Mouse (Mus musculus) embryonic facial prominence, embryonic 14.5 days (tissue): Measurements from ENCODE around the gene Gsg1l. TPM values are rescaled to one million over a fixed set of nuclear protein-coding genes. Genes with fewer than 3 reads are reported as not detected.

Experiments used
- ATAC-seq: fragments of 200-750 bp; cut with Nextera tagmentation; 2 replicates; pipeline ENCODE4 v1.8.0; 2017; ENCODE audit warnings: low read depth, moderate number of reproducible peaks, moderate TSS enrichment
- DNase-seq: peaks from one replicate; pipeline ENCODE4 v3.0.0-alpha.2; 2015; ENCODE audit warnings: low spot score
- H3K27ac ChIP-seq: fragments of 300-500 bp; sonication (generic); replicated peaks from 2 replicates; pipeline ENCODE4 v1.5.1; 2014; ENCODE audit warnings: low read depth, mild to moderate bottlenecking, low read length, moderate library complexity
- H3K27me3 ChIP-seq: fragments of 300-500 bp; sonication (generic); replicated peaks from 2 replicates; pipeline ENCODE4 v1.6.1; 2014; ENCODE audit warnings: low read length; ENCODE audit not compliant: control insufficient read depth, insufficient read depth
- H3K36me3 ChIP-seq: fragments of 300-500 bp; sonication (generic); 2 replicates; pipeline ENCODE4 v1.6.1; 2014; ENCODE audit warnings: low read length, mixed read lengths; ENCODE audit not compliant: control insufficient read depth, insufficient read depth
- H3K4me1 ChIP-seq: fragments of 300-500 bp; sonication (generic); 2 replicates; pipeline ENCODE4 v1.6.1; 2014; ENCODE audit warnings: antibody characterized with exemption, low read length; ENCODE audit not compliant: control insufficient read depth, insufficient read depth
- H3K4me2 ChIP-seq: fragments of 300-500 bp; sonication (generic); 2 replicates; pipeline ENCODE4 v1.6.1; 2014; ENCODE audit warnings: low read depth, mild to moderate bottlenecking, low read length, moderate library complexity, mixed read lengths
- H3K4me3 ChIP-seq: fragments of 300-500 bp; sonication (generic); 2 replicates; pipeline ENCODE4 v1.5.1; 2014; ENCODE audit warnings: low read depth, mild to moderate bottlenecking, low read length
- H3K9ac ChIP-seq: fragments of 300-500 bp; sonication (generic); 2 replicates; pipeline ENCODE4 v1.6.1; 2014; ENCODE audit warnings: low read depth, mild to moderate bottlenecking, low read length, moderate library complexity, mixed read lengths
- H3K9me3 ChIP-seq: fragments of 300-500 bp; sonication (generic); 2 replicates; pipeline ENCODE4 v1.6.1; 2016; ENCODE audit warnings: low read length; ENCODE audit not compliant: control insufficient read depth
- WGBS: fragments of 180-500 bp; shearing (Covaris S2); extraction: QIAGEN DNeasy Blood & Tissue Kit; methylation state at CpG from one replicate; pipeline ENCODE4 v1.1.7; 2014; 5-methylcytosine and 5-hydroxymethylcytosine counted together
- polyA plus RNA-seq: library from polyadenylated mRNA; unstranded; fragments of >200 nt; fragmentation: Nextera tagmentation; extraction: Ambion mirVana; gene quantifications from 2 replicates; pipeline ENCODE4 v1.2.1, GENCODE M21; 2014

Gene Gsg1l
- polyA plus RNA-seq, 1 experiment from 2014 or later = 2.0 TPM

DNA sequence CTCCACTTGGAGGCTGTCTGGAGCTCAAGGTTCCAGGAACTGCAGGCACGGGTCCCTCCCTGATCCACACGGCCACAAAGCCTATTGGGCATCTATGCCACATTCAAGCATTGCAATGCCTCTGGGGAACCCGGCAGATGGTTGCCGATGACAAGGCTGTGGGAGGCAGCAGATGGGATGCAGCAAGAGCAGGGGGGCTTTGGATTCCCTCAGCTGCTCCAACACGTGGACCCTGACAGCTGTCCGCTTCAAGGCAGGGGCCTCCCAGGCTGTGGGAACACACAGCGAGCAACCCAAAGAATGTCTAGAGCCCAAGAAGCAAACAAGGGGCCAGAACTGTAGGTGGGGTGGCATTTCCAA, 73.4 kb downstream of the Gsg1l start:
- WGBS = 55% methylated on average over 7 of the region's 7 CpGs
- no peaks in the 10 kb centered on the region for H3K9me3 ChIP-seq
- no peak overlapping the region for H3K4me2 ChIP-seq
- H3K36me3 ChIP-seq = no peaks in the 10 kb centered on the region
- peaks cover 6% of the 10 kb centered on the region; the same call in 1 of the 2 replicates for H3K4me1 ChIP-seq
- DNase-seq = peak; percentile 86
- H3K27me3 ChIP-seq = no peaks in the 10 kb centered on the region
- no peak overlapping the region for H3K4me3 ChIP-seq
- peak; percentile 88 for ATAC-seq
- H3K27ac ChIP-seq = 0 out of 2 replicates have a peak overlapping the region, but pooled peaks have one; percentile 41
- no peak overlapping the region for H3K9ac ChIP-seq

- WGBS = 64% methylated on average over 4 of the region's 4 CpGs
- H3K4me1 ChIP-seq = peaks cover 6% of the 10 kb centered on the region; the same call in 1 of the 2 replicates
- H3K9me3 ChIP-seq = no peaks in the 10 kb centered on the region
- no peak overlapping the region for H3K4me3 ChIP-seq
- no peaks in the 10 kb centered on the region for H3K36me3 ChIP-seq
- no peaks in the 10 kb centered on the region for H3K27me3 ChIP-seq
- no peak overlapping the region for H3K9ac ChIP-seq
- ATAC-seq (peak; percentile 39; the same call in 1 of the 2 replicates), DNase-seq (no peak)
- H3K4me2 ChIP-seq = no peak overlapping the region
- H3K27ac ChIP-seq = 0 out of 2 replicates have a peak overlapping the region, but pooled peaks have one; percentile 41
Measured at GRCm38 (mm10) chr7:126008139-126008788, 73.9 kb downstream of the Gsg1l start.

DNA sequence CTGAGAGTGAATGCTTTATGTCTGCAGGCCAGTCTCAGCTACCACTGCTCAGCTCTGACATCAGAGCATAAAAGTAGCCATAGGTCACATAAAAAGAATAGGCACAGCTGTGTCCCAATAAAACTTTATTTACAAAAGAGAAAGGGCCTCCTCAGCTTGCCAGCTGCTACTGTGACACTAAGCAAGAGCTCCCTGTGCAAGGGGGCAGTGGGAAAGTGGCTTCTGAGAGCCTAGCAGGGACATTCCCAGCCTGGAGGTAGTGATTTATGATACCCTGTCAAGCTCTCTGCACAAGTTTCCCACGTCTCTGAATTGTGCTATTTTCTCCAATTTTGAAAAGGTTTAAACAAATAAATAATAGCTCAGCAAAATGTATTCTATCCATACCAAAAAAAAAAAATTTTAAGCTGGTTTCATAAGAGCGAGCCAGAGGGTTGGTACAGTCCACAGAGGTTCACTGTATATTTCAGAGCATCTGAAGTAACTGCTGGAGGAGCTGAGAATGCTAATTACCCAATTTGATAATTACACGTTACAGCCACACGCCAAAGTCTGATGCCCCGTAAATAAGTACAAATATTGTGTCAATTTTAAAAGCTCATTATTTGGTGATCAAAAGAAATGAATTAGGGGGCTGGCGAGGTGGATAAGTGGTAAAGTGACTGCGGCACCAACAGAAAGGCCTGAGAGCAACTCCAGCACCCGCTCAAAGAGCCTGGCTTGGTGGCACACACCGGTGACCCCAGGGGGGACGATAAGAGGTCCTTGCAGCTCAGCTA, 74.9 kb downstream of the Gsg1l start:
- WGBS = 63% methylated on average over 10 of the region's 10 CpGs
- no peak for DNase-seq
- H3K27me3 ChIP-seq = no peaks in the 10 kb centered on the region
- no peak overlapping the region for H3K27ac ChIP-seq
- H3K36me3 ChIP-seq = no peaks in the 10 kb centered on the region
- H3K4me2 ChIP-seq = no peak overlapping the region
- H3K4me1 ChIP-seq = peaks cover 4% of the 10 kb centered on the region; the same call in 1 of the 2 replicates
- H3K9ac ChIP-seq = no peak overlapping the region
- H3K4me3 ChIP-seq = no peak overlapping the region
- ATAC-seq = no peak
- no peaks in the 10 kb centered on the region for H3K9me3 ChIP-seq

DNA sequence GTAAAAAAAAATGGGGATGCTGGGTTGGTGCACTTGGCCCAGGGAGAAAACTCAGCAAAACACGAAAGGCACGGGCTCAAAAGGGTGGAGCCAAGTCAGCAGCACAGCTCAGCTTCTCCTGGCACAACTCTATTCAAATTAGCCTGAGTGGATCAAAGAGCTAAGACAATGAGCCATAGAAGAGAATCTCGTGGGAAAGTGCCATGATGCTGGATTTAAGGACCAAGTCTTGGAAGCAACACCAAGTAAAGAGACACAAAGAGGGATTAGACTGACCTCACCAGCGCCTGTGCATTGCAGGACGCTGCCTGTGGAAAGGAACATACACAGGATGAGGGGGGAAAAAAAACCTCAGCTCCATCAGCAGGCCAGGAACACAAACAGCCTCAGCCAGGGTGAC, 76.9 kb downstream of the Gsg1l start:
- WGBS = 54% methylated on average over 5 of the region's 5 CpGs
- H3K4me2 ChIP-seq = no peak overlapping the region

DNA sequence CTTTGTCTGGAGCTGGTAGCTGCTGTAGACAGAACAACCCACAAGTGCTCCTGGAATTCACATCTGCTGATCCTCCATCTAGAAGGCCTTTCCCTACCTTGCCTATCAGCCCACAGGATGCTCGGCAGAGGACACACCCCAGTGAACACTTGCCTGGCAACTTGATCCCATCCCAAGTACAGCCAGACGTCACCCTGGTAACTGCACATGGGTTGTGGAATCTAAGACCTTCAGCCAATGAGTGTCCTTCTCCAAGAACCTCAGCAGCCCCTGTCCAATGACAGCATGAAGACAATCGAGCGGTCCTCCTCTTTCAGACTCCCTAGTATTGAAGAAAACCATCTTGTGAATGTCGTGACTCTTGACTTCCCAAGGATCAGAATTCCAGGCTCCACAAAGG, 80.5 kb downstream of the Gsg1l start:
- Histone ChIP-seq H3K4me3 (no peak overlapping the region), H3K9me3 (no peaks in the 10 kb centered on the region), H3K9ac (no peak overlapping the region), H3K4me1 (peaks cover 5% of the 10 kb centered on the region; the same call in 1 of the 2 replicates), H3K4me2 (no peak overlapping the region), H3K27ac (no peak overlapping the region), H3K36me3 (no peaks in the 10 kb centered on the region), H3K27me3 (no peaks in the 10 kb centered on the region)
- ATAC-seq (no peak), DNase-seq (no peak)
- 51% methylated on average over 5 of the region's 5 CpGs for WGBS

More for the DNA sequence above, 76.9 kb downstream of the Gsg1l start:
- peaks cover 5% of the 10 kb centered on the region; the same call in 1 of the 2 replicates for H3K4me1 ChIP-seq
- DNase-seq (no peak), ATAC-seq (no peak)
- no peaks in the 10 kb centered on the region for H3K36me3 ChIP-seq
- no peaks in the 10 kb centered on the region for H3K27me3 ChIP-seq
- H3K9me3 ChIP-seq = no peaks in the 10 kb centered on the region
- H3K9ac ChIP-seq = no peak overlapping the region
- no peak overlapping the region for H3K27ac ChIP-seq
- no peak overlapping the region for H3K4me3 ChIP-seq

GRCm38 (mm10) chr7:125999921-126000320, 82.3 kb downstream of the Gsg1l start:
- H3K27ac ChIP-seq = no peak overlapping the region
- no peak overlapping the region for H3K4me2 ChIP-seq
- ATAC-seq = no peak
- DNase-seq = no peak
- H3K9me3 ChIP-seq = no peaks in the 10 kb centered on the region
- peaks cover 5% of the 10 kb centered on the region; the same call in 1 of the 2 replicates for H3K4me1 ChIP-seq
- WGBS = 92% methylated on average over 3 of the region's 3 CpGs
- H3K4me3 ChIP-seq = no peak overlapping the region
- no peak overlapping the region for H3K9ac ChIP-seq
- no peaks in the 10 kb centered on the region for H3K27me3 ChIP-seq
- no peaks in the 10 kb centered on the region for H3K36me3 ChIP-seq

DNA sequence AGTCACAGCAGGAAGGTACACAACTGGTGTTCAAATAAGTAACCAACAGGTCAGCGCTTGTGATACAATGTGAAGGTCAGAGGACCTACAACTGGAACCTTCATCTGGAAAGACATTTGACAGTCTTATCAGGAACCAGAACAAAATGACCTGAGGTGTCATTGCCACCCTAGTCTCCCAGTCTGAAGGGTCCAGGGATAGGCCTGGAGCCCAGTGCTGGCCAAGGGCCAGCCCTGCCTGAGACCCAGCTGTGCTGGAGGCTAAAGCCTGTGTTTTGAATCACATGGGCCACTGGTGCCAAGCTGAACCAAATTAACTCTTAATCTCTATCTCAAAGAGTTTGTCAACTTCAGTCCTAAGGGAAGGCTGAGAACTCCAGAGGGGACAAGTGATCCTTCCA, 86.1 kb downstream of the Gsg1l start:
- no peaks in the 10 kb centered on the region for H3K27me3 ChIP-seq
- no peaks in the 10 kb centered on the region for H3K9me3 ChIP-seq
- WGBS = 97% methylated on average over 1 of the region's 1 CpGs
- H3K4me2 ChIP-seq = no peak overlapping the region
- no peak for DNase-seq
- no peak overlapping the region for H3K9ac ChIP-seq
- no peak for ATAC-seq
- no peak overlapping the region for H3K4me3 ChIP-seq
- H3K4me1 ChIP-seq = no peaks in the 10 kb centered on the region
- H3K36me3 ChIP-seq = no peaks in the 10 kb centered on the region
- H3K27ac ChIP-seq = no peak overlapping the region

DNA sequence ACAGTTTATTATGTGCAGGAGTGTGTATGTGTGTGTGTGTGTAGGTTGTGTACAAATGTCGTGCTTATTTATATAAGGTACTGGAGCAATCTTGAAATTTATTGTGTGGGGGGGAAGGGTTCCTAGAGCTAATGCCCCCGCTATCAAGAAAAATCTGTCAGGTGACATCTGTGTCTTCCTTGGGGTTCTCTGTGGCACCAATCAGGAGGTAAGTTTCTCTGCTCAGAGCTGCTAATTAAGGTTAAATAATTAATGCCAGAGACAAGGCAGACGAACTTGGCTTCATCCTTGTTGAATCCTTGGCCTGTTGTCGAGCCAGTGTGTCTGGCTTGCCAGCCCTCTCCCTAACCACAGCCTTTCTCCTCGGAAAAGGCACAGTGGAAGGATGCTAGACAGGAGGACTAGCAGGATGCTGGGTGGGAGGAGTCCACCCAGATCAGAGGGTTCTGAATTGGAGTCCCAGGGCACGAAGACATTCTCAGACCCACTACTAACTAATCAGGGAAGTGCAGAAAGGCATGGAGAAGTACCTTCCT, 89.8 kb downstream of the Gsg1l start:
- Histone ChIP-seq H3K4me3 (no peak overlapping the region), H3K4me2 (no peak overlapping the region), H3K4me1 (no peaks in the 10 kb centered on the region), H3K27me3 (no peaks in the 10 kb centered on the region), H3K27ac (no peak overlapping the region), H3K9me3 (no peaks in the 10 kb centered on the region), H3K36me3 (no peaks in the 10 kb centered on the region), H3K9ac (no peak overlapping the region)
- DNase-seq (no peak), ATAC-seq (no peak)
- WGBS = 54% methylated on average over 6 of the region's 6 CpGs
